Mouse (Mus musculus): ENCODE measurements at regions not wholly inside any gene's neighbourhood (a gene's known extent, or its start where the extent isn't known, plus 50 kb on each side); places are given as distances from the start of the nearest gene placed in this dataset.

GRCm38 (mm10) chr4:127862875-127863274, 107.9 kb downstream of the CK137956 start:
- DNase-seq (ENCODE audit: low spot score in 2 of 2) = peak in 1 of 2 experiments; percentile 56

GRCm38 (mm10) chr4:127861319-127862117, 109.2 kb downstream of the CK137956 start:
- peak in 1 of 2 experiments; percentile 56 for DNase-seq (ENCODE audit: low spot score in 2 of 2)

- no peak for DNase-seq (ENCODE audit: low spot score in 2 of 2)
Measured at GRCm38 (mm10) chr4:127860271-127860670, 110.5 kb downstream of the CK137956 start.

- peak in 1 of 2 experiments; percentile 54 for DNase-seq (ENCODE audit: low spot score in 2 of 2)
Measured at GRCm38 (mm10) chr4:127859505-127859904, 111.2 kb downstream of the CK137956 start.

- DNase-seq (ENCODE audit: low spot score in 2 of 2) = peak in 1 of 2 experiments; percentile 54
Measured at GRCm38 (mm10) chr4:127858566-127858965, 112.2 kb downstream of the CK137956 start.

- DNase-seq (ENCODE audit: low spot score in 2 of 2) = no peak
Measured at GRCm38 (mm10) chr4:127855836-127856235, 114.9 kb downstream of the CK137956 start.

GRCm38 (mm10) chr4:127854776-127855409, 115.9 kb downstream of the CK137956 start:
- DNase-seq (ENCODE audit: low spot score in 2 of 2) = no peak

- DNase-seq (ENCODE audit: low spot score in 2 of 2) = no peak
Measured at GRCm38 (mm10) chr4:127849306-127849705, 121.4 kb downstream of the CK137956 start.

GRCm38 (mm10) chr4:127846321-127846720, 124.4 kb downstream of the CK137956 start:
- DNase-seq (ENCODE audit: low spot score in 2 of 2) = no peak

- no peak for DNase-seq (ENCODE audit: low spot score in 2 of 2)
Measured at GRCm38 (mm10) chr4:127843421-127843820, 127.3 kb downstream of the CK137956 start.

- no peak for DNase-seq (ENCODE audit: low spot score in 2 of 2)
Measured at GRCm38 (mm10) chr4:127833668-127834067, 137.1 kb downstream of the CK137956 start.

- no peak for DNase-seq (ENCODE audit: low spot score in 2 of 2)
Measured at GRCm38 (mm10) chr4:127826988-127827387, 143.8 kb downstream of the CK137956 start.

GRCm38 (mm10) chr4:127819501-127819900, 151.2 kb downstream of the CK137956 start:
- no peak for DNase-seq (ENCODE audit: low spot score in 2 of 2)

GRCm38 (mm10) chr4:127819009-127819408, 151.7 kb downstream of the CK137956 start:
- no peak for DNase-seq (ENCODE audit: low spot score in 2 of 2)

- no peak for DNase-seq (ENCODE audit: low spot score in 2 of 2)
Measured at GRCm38 (mm10) chr4:127814631-127815030, 156.1 kb downstream of the CK137956 start.

- DNase-seq (ENCODE audit: low spot score in 2 of 2) = no peak
Measured at GRCm38 (mm10) chr4:127812047-127812545, 158.7 kb downstream of the CK137956 start.

GRCm38 (mm10) chr4:127810899-127811510, 159.7 kb downstream of the CK137956 start:
- DNase-seq (ENCODE audit: low spot score in 2 of 2) = no peak

GRCm38 (mm10) chr4:127809006-127809405, 161.7 kb downstream of the CK137956 start:
- no peak for DNase-seq (ENCODE audit: low spot score in 2 of 2)

- DNase-seq (ENCODE audit: low spot score in 2 of 2) = no peak
Measured at GRCm38 (mm10) chr4:127789206-127789605, 181.5 kb downstream of the CK137956 start.

- no peak for DNase-seq (ENCODE audit: low spot score in 2 of 2)
Measured at GRCm38 (mm10) chr4:127785786-127786185, 185.0 kb downstream of the CK137956 start.

GRCm38 (mm10) chr4:127771966-127772500, 198.7 kb downstream of the CK137956 start:
- DNase-seq (ENCODE audit: low spot score in 2 of 2) = no peak

GRCm38 (mm10) chr4:127763736-127764135, 207.0 kb downstream of the CK137956 start:
- no peak for DNase-seq (ENCODE audit: low spot score in 2 of 2)

All from urinary bladder, postnatal 4 days (tissue).